Mouse (Mus musculus) hindbrain, embryonic 14.5 days (tissue): ENCODE results near the gene Krt87. TPM values are rescaled to one million over a fixed set of nuclear protein-coding genes. Genes with fewer than 3 reads are reported as not detected.

ENCODE experiments used
- ATAC-seq: fragments of 200-750 bp; cut with Nextera tagmentation; 2 replicates; pipeline ENCODE4 v1.8.0; 2017; ENCODE audit warnings: moderate number of reproducible peaks, mild to moderate bottlenecking, moderate TSS enrichment, moderate library complexity; ENCODE audit not compliant: low FRiP score
- DNase-seq: peaks from one replicate; pipeline ENCODE4 v3.0.0-alpha.2; 2015; ENCODE audit warnings: low spot score
- H3K27ac ChIP-seq: fragments of 300-500 bp; sonication (generic); 2 replicates; pipeline ENCODE4 v1.5.1; 2014; ENCODE audit warnings: mild to moderate bottlenecking, moderate library complexity
- H3K27me3 ChIP-seq: fragments of 300-500 bp; sonication (generic); 2 replicates; pipeline ENCODE4 v1.6.1; 2014; ENCODE audit warnings: mild to moderate bottlenecking, low read length, mixed read lengths; ENCODE audit not compliant: control insufficient read depth, insufficient read depth
- H3K36me3 ChIP-seq: fragments of 300-500 bp; sonication (generic); replicated peaks from 2 replicates; pipeline ENCODE4 v1.6.1; 2014; ENCODE audit not compliant: control insufficient read depth, insufficient read depth
- H3K4me1 ChIP-seq: fragments of 300-500 bp; sonication (generic); replicated peaks from 2 replicates; pipeline ENCODE4 v1.6.1; 2014; ENCODE audit warnings: antibody characterized with exemption, low read length, mixed read lengths; ENCODE audit not compliant: control insufficient read depth, insufficient read depth
- H3K4me2 ChIP-seq: fragments of 300-500 bp; sonication (generic); replicated peaks from 2 replicates; pipeline ENCODE4 v1.6.1; 2014; ENCODE audit warnings: mild to moderate bottlenecking, moderate library complexity
- H3K4me3 ChIP-seq: fragments of 300-500 bp; sonication (generic); replicated peaks from 2 replicates; pipeline ENCODE4 v1.5.1; 2014; ENCODE audit warnings: mild to moderate bottlenecking, low read length
- H3K9ac ChIP-seq: fragments of 300-500 bp; sonication (generic); 2 replicates; pipeline ENCODE4 v1.6.1; 2014
- H3K9me3 ChIP-seq: fragments of 300-500 bp; sonication (generic); 2 replicates; pipeline ENCODE4 v1.6.1; 2016; ENCODE audit warnings: low read length; ENCODE audit not compliant: control insufficient read depth
- WGBS: fragments of 180-500 bp; shearing (Covaris S2); extraction: QIAGEN DNeasy Blood & Tissue Kit; methylation state at CpG from one replicate; pipeline ENCODE4 v1.1.7; 2014; 5-methylcytosine and 5-hydroxymethylcytosine counted together
- polyA plus RNA-seq: library from polyadenylated mRNA; unstranded; fragments of >200 nt; fragmentation: Nextera tagmentation; extraction: Ambion mirVana; gene quantifications from 2 replicates; pipeline ENCODE4 v1.2.1, GENCODE M21; 2014

The Krt87 gene
- polyA plus RNA-seq, 1 experiment from 2014 or later = 0.40 TPM

- Histone ChIP-seq H3K4me2 (no peak overlapping the region), H3K4me1 (no peaks in the 10 kb centered on the region), H3K36me3 (no peaks in the 10 kb centered on the region), H3K9ac (no peak overlapping the region), H3K27ac (no peak overlapping the region), H3K9me3 (no peaks in the 10 kb centered on the region), H3K27me3 (no peaks in the 10 kb centered on the region), H3K4me3 (no peak overlapping the region)
- 77% methylated on average over 7 of the region's 7 CpGs for WGBS
- ATAC-seq (no peak), DNase-seq (no peak)
These were observed 54.0 kb downstream of the Krt87 start for GRCm38 (mm10) chr15:101384610-101385009.

- Histone ChIP-seq H3K9me3 (no peaks in the 10 kb centered on the region), H3K27me3 (no peaks in the 10 kb centered on the region), H3K4me2 (no peak overlapping the region), H3K9ac (no peak overlapping the region), H3K36me3 (no peaks in the 10 kb centered on the region), H3K27ac (no peak overlapping the region), H3K4me3 (no peak overlapping the region), H3K4me1 (no peaks in the 10 kb centered on the region)
- DNase-seq (no peak), ATAC-seq (no peak)
- WGBS = 76% methylated on average over 11 of the region's 11 CpGs
These were observed 55.8 kb downstream of the Krt87 start for GRCm38 (mm10) chr15:101382811-101383210.

- no peaks in the 10 kb centered on the region for H3K27me3 ChIP-seq
- ATAC-seq (no peak), DNase-seq (no peak)
- no peaks in the 10 kb centered on the region for H3K36me3 ChIP-seq
- H3K9me3 ChIP-seq = no peaks in the 10 kb centered on the region
- no peaks in the 10 kb centered on the region for H3K4me1 ChIP-seq
- WGBS = 69% methylated on average over 9 of the region's 9 CpGs
- no peak overlapping the region for H3K4me3 ChIP-seq
- no peak overlapping the region for H3K4me2 ChIP-seq
- no peak overlapping the region for H3K27ac ChIP-seq
- no peak overlapping the region for H3K9ac ChIP-seq
These were observed 56.8 kb downstream of the Krt87 start for GRCm38 (mm10) chr15:101381758-101382157.

Other genes with a start within 250 kb of the Krt87 start
- 1.6 and 2.5 TPM in 2 replicates for gene Grasp, start 214.6 kb downstream of the Krt87 start, polyA plus RNA-seq
- gene Nr4a1, start 184.5 kb downstream of the Krt87 start, polyA plus RNA-seq = 5.0 and 5.1 TPM in 2 replicates
- gene Atg101, start 154.5 kb downstream of the Krt87 start, polyA plus RNA-seq = 65.4 and 66.3 TPM in 2 replicates
- gene 6030408B16Rik, start 145.6 kb downstream of the Krt87 start, polyA plus RNA-seq = 0.23 and 0.37 TPM in 2 replicates
- 0.11 TPM in 1 of 2 replicates, not detected in the other for gene Krt80, start 68.6 kb downstream of the Krt87 start, polyA plus RNA-seq
- gene Krt7, start 27.8 kb downstream of the Krt87 start, polyA plus RNA-seq = 1.5 and 1.8 TPM in 2 replicates
- gene Krt88, start 8.9 kb upstream of the Krt87 start, polyA plus RNA-seq = not detected in 2 replicates
- gene Krt81, start 24.9 kb upstream of the Krt87 start, polyA plus RNA-seq = not detected in 2 replicates
- gene Krt86, start 34.7 kb upstream of the Krt87 start, polyA plus RNA-seq = 0.09 TPM in 1 of 2 replicates, not detected in the other
- not detected in 2 replicates for gene Krt83, start 52.7 kb upstream of the Krt87 start, polyA plus RNA-seq
- not detected in 2 replicates for gene Gm49425, start 78.5 kb upstream of the Krt87 start, polyA plus RNA-seq
- not detected in 2 replicates for gene Krt84, start 94.0 kb upstream of the Krt87 start, polyA plus RNA-seq
- not detected in 2 replicates for gene Krt82, start 111.9 kb upstream of the Krt87 start, polyA plus RNA-seq
- gene Krt90, start 124.1 kb upstream of the Krt87 start, polyA plus RNA-seq = 0.15 and 0.23 TPM in 2 replicates
- gene Krt75, start 135.1 kb upstream of the Krt87 start, polyA plus RNA-seq = 0.07 and 0.15 TPM in 2 replicates
- not detected in 2 replicates for gene Gm5414, start 189.4 kb upstream of the Krt87 start, polyA plus RNA-seq
- gene Gm5478, start 208.6 kb upstream of the Krt87 start, polyA plus RNA-seq = not detected in 2 replicates
- gene Krt6b, start 241.5 kb upstream of the Krt87 start, polyA plus RNA-seq = not detected in 2 replicates